Mouse (Mus musculus) adrenal gland, postnatal 10 days (tissue): ENCODE measurements at regions not wholly inside any gene's neighbourhood (a gene's known extent, or its start where the extent isn't known, plus 50 kb on each side); places are given as distances from the start of the nearest gene placed in this dataset.
A peak's percentile ranks its signal among the peaks of the same experiment; 100 is the strongest.

ENCODE experiments used
- DNase-seq: peaks from one replicate; pipeline ENCODE4 v3.0.0; 2021; ENCODE audit warnings: mixed read lengths

DNA sequence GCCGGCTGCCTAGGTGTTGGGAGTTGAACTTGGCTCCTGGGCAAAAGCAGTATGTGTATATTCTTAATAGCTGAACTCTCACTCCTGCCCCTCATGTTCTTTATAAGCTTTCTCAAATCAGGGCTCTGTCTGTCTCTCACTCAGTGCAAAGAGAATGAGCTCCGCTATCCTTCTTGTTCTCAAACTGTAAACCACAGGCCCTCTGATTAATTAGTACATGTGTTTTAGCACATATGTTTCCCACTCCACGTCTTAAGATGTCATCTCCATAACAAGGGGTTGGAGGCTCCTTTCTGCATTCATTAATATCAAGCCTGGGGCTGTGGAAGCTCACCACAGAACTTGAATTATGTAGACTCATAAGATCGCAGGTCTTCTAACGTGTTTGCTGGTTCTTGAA is 104.7 kb downstream of the Nsun3 start:
- DNase-seq, result no peak

DNA sequence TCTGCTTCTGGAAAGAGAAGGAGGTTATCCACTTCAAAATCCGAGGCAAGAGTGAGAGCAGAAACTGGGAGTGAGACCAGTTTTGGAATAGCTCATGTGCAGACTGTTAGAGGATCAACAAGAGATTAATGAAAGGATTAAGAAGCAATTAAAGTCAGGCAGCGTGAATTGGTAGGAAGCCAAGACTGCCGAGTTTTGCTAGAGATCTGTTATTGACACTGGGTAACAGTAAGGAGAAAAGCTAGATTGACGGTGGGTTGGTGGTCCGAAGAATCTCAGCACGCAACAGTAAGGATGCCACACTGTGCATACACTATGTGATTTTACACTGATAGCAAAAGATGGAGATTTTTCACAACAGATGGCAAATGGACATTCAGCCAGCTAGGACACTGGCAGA is 109.8 kb downstream of the Nsun3 start:
- no peak for DNase-seq

- no peak for DNase-seq
Measured at GRCm38 (mm10) chr16:62657383-62657782, 129.2 kb downstream of the Nsun3 start.

DNA sequence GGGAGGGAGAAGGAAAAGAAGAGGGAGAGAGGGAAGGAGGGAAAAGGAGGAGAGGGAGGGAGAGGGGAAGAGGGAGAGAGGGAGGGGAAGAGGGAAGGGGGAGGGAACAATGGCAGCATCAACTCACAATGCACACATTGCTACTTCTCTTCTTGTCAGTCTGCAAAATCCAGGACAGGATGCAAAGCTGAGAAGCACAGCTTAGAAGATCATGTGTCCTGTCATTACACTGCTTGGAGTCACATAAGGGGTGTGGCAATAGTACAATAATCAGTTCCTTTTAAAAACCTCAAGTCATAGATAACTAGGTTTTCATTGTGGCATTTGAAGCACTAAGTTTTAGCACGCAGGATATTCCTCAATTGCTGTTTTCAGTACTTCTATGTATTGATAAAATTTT is 132.2 kb downstream of the Nsun3 start:
- no peak for DNase-seq

DNA sequence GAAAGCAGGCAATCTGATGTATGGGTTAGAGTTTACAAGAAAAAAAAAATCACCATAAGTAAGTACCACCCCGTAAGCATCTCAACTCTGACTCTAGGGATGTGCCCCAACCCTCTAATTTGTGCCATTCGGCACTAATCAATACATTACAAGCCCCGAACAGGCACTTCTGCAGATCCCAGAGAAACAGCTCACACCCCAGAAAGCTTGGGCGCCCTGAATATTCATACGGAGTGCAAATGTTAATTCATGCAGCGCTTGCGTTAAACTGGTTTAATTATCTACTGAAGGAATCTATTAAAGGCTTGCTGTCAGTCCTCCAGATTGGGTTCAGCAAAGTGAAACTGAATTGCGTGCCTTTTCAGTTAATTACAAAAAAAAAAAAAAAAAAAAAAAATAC is 132.8 kb downstream of the Nsun3 start:
- DNase-seq, result no peak

GRCm38 (mm10) chr16:62652769-62653465 is 133.7 kb downstream of the Nsun3 start:
- DNase-seq, result no peak

DNA sequence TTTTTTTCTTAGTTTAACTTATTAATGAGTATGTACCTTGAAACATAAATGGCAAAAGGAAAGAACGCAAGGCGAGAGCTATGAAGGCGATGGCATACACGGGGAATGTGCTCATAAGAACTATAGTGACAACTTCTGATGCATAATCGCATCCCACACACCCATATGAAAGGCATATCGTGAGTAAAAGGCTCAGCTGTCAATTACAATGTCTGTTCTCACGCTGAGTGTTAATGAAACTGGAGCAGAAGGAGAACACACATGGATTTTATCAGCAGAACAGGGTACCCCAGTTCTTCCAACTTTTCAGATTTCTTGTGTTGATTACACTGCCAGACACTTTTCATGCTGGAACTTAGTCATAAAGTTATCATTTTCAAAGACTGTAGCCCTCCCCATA is 135.8 kb downstream of the Nsun3 start:
- no peak for DNase-seq

GRCm38 (mm10) chr16:62648326-62648725 is 138.3 kb downstream of the Nsun3 start:
- no peak for DNase-seq

GRCm38 (mm10) chr16:62646113-62646512 is 140.5 kb downstream of the Nsun3 start:
- no peak for DNase-seq

GRCm38 (mm10) chr16:62642859-62643403 is 143.7 kb downstream of the Nsun3 start:
- no peak for DNase-seq

- no peak for DNase-seq
Measured at GRCm38 (mm10) chr16:62623938-62624337, 162.7 kb downstream of the Nsun3 start.

GRCm38 (mm10) chr16:62610873-62611272 is 175.7 kb downstream of the Nsun3 start:
- DNase-seq, result no peak

GRCm38 (mm10) chr16:62608617-62609016 is 178.0 kb downstream of the Nsun3 start:
- no peak for DNase-seq

DNA sequence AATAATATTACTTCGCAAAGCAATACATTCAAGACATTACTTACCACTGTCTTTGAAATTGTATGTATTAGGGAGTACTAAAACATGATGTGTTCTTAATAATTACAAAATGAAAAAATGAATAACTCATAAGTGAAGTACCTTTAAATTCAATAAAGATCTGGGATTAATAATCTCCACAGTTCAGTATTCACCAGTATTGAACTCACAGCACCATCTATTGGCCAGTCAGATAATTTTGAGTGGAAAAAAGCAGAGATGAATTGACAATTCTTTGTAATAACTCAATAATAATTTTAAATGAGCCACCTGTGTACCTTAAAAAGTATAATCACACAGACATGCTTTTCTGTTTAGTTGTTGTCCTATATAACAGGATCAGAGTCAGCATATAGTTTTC is 180.7 kb downstream of the Nsun3 start:
- no peak for DNase-seq

DNA sequence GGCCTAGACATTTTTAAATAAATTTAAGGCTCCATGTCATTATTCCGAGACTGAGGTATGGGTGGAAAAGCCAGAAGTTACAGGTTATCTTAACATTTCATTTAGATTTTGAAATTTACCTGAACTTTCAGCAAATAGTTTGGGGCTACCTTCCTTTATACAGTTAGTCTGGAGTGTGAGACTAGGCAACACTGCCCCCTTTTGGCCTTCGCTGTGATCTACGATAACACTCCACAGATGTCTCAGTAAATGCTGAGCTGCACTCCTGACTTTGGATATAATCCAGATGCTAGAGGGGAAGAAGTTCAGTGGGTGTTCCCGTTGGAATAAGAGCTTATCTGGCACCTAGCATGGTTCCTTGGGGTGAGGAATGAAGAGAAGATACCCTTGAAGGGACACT is 224.6 kb downstream of the Nsun3 start:
- peak; percentile 54 for DNase-seq

DNA sequence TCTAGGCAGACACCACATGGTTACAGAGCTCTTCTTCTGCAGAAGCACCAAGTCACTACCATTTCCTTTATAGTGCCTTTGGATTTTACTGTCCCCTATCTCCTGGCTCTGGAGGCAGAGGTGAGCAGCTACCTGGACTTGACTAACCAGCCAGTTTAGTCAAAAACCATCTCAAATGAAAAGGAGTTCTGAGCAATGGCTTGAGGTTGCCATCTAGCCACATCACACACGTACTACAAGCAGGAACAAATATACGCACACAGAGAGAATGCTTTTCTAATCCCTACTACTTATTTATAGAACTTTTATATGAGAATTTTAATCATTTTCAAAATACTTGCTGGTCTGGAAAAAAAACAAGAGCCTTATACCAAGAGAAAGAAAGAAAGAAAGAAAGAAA is 243.5 kb downstream of the Nsun3 start:
- DNase-seq, result no peak

DNA sequence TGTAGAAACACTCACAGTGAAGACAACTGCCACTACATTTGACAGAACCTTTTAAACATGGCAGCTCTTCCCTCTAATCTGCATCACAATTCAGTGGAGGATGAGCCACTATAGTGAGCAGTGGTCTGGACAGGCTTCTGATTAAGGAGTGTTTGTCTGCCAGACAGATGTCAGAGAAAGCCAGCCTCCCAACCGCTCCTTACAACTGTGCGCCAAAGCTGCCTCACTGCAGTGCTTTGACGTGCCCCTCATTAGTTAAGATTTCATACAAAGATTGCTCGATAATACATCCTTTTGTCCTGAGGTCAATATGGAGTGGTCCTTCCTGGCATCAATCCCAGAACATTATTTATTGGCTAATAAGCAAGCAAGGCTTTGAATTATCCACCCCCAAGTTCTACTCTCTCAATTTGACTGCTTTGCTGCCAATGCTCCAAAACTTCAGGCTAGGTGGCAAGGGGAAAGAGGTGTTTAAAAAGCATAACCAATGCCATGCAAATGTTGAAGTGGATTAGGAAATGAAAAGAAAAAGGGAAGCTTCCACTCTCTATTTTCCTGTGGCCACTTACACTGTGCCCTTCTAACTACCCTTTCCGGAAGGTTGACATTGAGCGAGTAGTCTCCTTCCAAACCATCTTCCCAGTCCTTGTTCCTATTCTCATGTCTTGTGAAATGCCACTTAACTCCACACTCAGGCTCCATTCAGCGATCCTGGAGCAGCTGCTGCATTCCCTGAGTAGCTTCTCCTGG is 248.7 kb downstream of the Nsun3 start:
- no peak for DNase-seq

GRCm38 (mm10) chr16:62509321-62509720 is 277.3 kb downstream of the Nsun3 start:
- DNase-seq, result peak; percentile 43

DNA sequence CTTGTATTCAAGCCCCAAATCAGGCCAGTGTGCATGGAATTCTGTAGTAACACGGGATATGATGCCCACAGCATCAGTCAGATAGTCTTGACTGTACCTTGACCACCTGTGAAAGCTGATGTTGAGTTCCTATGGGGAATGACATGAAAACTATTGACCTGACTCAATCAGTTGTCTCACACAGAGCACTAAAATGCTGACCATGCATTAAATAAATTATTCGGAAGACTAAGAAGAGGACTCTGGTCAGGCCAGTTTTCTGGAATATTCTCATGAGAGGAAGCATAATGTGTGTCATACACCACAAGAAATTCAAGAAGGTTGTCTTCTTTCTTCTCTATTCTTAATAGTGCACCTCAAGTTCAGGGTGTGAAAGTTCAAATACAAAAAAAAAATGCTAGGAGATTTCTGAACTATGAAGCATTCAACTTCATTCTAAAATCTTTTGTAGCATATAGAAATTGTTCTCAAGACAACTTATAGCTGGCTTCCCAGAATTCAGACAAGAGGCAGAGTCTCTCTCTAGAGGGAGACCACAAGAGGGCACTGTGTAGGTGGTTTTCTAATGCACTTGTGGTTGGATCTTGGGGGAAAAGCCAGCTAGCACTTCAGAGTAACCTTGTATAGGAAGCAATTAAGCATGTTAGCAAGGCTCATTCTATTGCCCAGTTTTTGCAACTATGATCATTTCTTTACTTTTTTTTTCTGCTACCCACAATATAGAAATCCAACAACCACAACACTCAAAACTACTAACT is 279.7 kb downstream of the Nsun3 start:
- peak; percentile 39 for DNase-seq

DNA sequence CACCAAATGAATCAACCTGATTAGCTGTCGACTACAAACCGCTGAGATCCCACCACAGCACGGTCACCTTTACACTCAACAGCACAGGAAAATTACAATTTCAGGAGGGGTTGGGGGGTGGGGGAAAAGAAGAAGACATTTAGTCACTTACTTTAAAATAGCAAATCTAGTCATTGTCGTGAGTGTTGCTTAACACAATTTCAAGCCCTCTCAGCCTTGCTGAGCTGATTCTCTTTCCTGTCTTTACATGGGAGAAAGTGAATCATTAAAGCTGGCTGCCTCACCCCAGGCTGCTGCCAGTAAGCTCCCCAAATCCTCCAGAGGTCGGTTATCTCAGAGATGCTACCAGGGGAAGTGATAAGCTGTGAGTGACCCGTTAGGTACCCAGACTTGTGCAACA is 285.7 kb downstream of the Nsun3 start:
- DNase-seq, result no peak

DNA sequence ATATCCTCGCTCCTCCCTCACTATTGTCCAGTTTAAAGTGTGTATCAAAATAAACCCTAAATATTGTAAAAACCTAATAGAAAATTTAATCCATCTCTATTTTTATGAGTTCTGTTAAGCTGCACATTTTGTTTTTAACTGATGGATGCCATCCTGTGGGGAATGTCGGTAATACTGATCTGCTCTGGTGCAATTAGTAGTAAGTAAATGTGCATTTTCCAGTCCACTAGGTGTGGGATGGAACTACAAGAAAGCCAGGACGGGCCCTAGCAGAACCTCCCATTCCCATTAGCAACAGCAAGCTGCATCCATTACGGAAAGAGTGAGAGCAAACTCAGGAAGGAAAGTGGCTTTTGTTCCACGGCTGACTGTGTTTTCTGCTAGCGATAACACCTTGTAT is 286.3 kb downstream of the Nsun3 start:
- no peak for DNase-seq

GRCm38 (mm10) chr16:62498761-62499160 is 287.9 kb downstream of the Nsun3 start:
- no peak for DNase-seq

GRCm38 (mm10) chr16:62496697-62497096 is 289.9 kb downstream of the Nsun3 start:
- DNase-seq, result no peak
